Mouse (Mus musculus) neural tube, embryonic 13.5 days (tissue): ENCODE measurements at regions not wholly inside any gene's neighbourhood (a gene's known extent, or its start where the extent isn't known, plus 50 kb on each side); places are given as distances from the start of the nearest gene placed in this dataset.
A peak's percentile ranks its signal among the peaks of the same experiment; 100 is the strongest.

Source experiments
- ATAC-seq: fragments of 200-750 bp; cut with Nextera tagmentation; 2 replicates; pipeline ENCODE4 v1.8.0; 2017; ENCODE audit warnings: low read depth, mild to moderate bottlenecking, moderate TSS enrichment, moderate library complexity
- H3K27ac ChIP-seq: fragments of 300-500 bp; sonication (generic); replicated peaks from 2 replicates; pipeline ENCODE4 v1.5.1; 2015; ENCODE audit warnings: moderate library complexity, mild to moderate bottlenecking, inconsistent platforms
- H3K27me3 ChIP-seq: fragments of 300-500 bp; sonication (generic); 2 replicates; pipeline ENCODE4 v1.6.1; 2015; ENCODE audit warnings: mild to moderate bottlenecking, inconsistent platforms
- H3K36me3 ChIP-seq: fragments of 300-500 bp; sonication (generic); 2 replicates; pipeline ENCODE4 v1.6.1; 2015; ENCODE audit warnings: mild to moderate bottlenecking, inconsistent platforms
- H3K4me1 ChIP-seq: fragments of 300-500 bp; sonication (generic); replicated peaks from 2 replicates; pipeline ENCODE4 v1.6.1; 2015; ENCODE audit warnings: inconsistent platforms
- H3K4me2 ChIP-seq: fragments of 300-500 bp; sonication (generic); 2 replicates; pipeline ENCODE4 v1.6.1; 2015; ENCODE audit warnings: inconsistent platforms, mild to moderate bottlenecking, moderate library complexity
- H3K4me3 ChIP-seq: fragments of 300-500 bp; sonication (generic); 2 replicates; pipeline ENCODE4 v1.5.1; 2015; ENCODE audit warnings: mild to moderate bottlenecking, inconsistent platforms
- H3K9ac ChIP-seq: fragments of 300-500 bp; sonication (generic); 2 replicates; pipeline ENCODE4 v1.6.1; 2015; ENCODE audit warnings: moderate library complexity, mild to moderate bottlenecking, inconsistent platforms
- H3K9me3 ChIP-seq: fragments of 300-500 bp; sonication (generic); 2 replicates; pipeline ENCODE4 v1.6.1; 2016; ENCODE audit warnings: inconsistent platforms
- WGBS: fragments of 180-500 bp; shearing (Covaris S2); methylation state at CpG from one replicate; pipeline ENCODE4 v1.1.7; 2015; 5-methylcytosine and 5-hydroxymethylcytosine counted together

GRCm38 (mm10) chrX:11437151-11437944 lies 109.7 kb downstream of the H2al1j start:
- H3K9me3 ChIP-seq, result no peaks in the 10 kb centered on the region
- H3K4me1 ChIP-seq, result peaks cover 33% of the 10 kb centered on the region
- peaks cover 8% of the 10 kb centered on the region; the same call in 1 of the 2 replicates for H3K27me3 ChIP-seq
- no peak overlapping the region for H3K9ac ChIP-seq
- ATAC-seq, result peak; percentile 52; the same call in 1 of the 2 replicates
- no peaks in the 10 kb centered on the region for H3K36me3 ChIP-seq
- H3K27ac ChIP-seq, result peak overlapping the region; percentile 46; the same call in 1 of the 2 replicates
- 48% methylated on average over 12 of the region's 12 CpGs for WGBS
- no peak overlapping the region for H3K4me3 ChIP-seq
- H3K4me2 ChIP-seq, result no peak overlapping the region

GRCm38 (mm10) chrX:11443543-11443942 lies 115.9 kb downstream of the H2al1j start:
- Histone ChIP-seq H3K27me3 (peaks cover 7% of the 10 kb centered on the region; the same call in 1 of the 2 replicates), H3K4me3 (no peak overlapping the region), H3K36me3 (no peaks in the 10 kb centered on the region), H3K4me1 (peaks cover 8% of the 10 kb centered on the region), H3K27ac (no peak overlapping the region), H3K9me3 (no peaks in the 10 kb centered on the region), H3K9ac (no peak overlapping the region), H3K4me2 (no peak overlapping the region)
- 63% methylated on average over 7 of the region's 7 CpGs for WGBS
- no peak for ATAC-seq

GRCm38 (mm10) chrX:11444261-11444725 lies 116.7 kb downstream of the H2al1j start:
- Histone ChIP-seq H3K27ac (no peak overlapping the region), H3K9me3 (no peaks in the 10 kb centered on the region), H3K27me3 (peaks cover 7% of the 10 kb centered on the region; the same call in 1 of the 2 replicates), H3K4me3 (no peak overlapping the region), H3K4me1 (peaks cover 8% of the 10 kb centered on the region), H3K9ac (no peak overlapping the region), H3K4me2 (no peak overlapping the region), H3K36me3 (no peaks in the 10 kb centered on the region)
- ATAC-seq, result no peak
- WGBS, result 74% methylated on average over 10 of the region's 10 CpGs

- H3K4me2 ChIP-seq, result no peak overlapping the region
- H3K9me3 ChIP-seq, result no peaks in the 10 kb centered on the region
- WGBS, result 81% methylated on average over 4 of the region's 4 CpGs
- no peak for ATAC-seq
- H3K36me3 ChIP-seq, result no peaks in the 10 kb centered on the region
- H3K4me1 ChIP-seq, result peaks cover 4% of the 10 kb centered on the region
- H3K9ac ChIP-seq, result no peak overlapping the region
- H3K4me3 ChIP-seq, result no peak overlapping the region
- peaks cover 12% of the 10 kb centered on the region for H3K27me3 ChIP-seq
- H3K27ac ChIP-seq, result no peak overlapping the region
These were observed 121.1 kb downstream of the H2al1j start for GRCm38 (mm10) chrX:11448711-11449110.

GRCm38 (mm10) chrX:11458521-11458920 lies 130.9 kb downstream of the H2al1j start:
- H3K27ac ChIP-seq, result no peak overlapping the region
- peaks cover 2% of the 10 kb centered on the region; the same call in 1 of the 2 replicates for H3K27me3 ChIP-seq
- H3K4me1 ChIP-seq, result no peaks in the 10 kb centered on the region
- H3K36me3 ChIP-seq, result no peaks in the 10 kb centered on the region
- H3K4me3 ChIP-seq, result no peak overlapping the region
- no peak for ATAC-seq
- H3K4me2 ChIP-seq, result no peak overlapping the region
- H3K9ac ChIP-seq, result no peak overlapping the region
- WGBS, result 52% methylated on average over 4 of the region's 4 CpGs
- H3K9me3 ChIP-seq, result no peaks in the 10 kb centered on the region

GRCm38 (mm10) chrX:11463955-11464511 lies 136.4 kb downstream of the H2al1j start:
- H3K4me2 ChIP-seq, result no peak overlapping the region
- H3K9ac ChIP-seq, result no peak overlapping the region
- no peak for ATAC-seq
- H3K27me3 ChIP-seq, result 0 out of 2 replicates have a peak, but pooled peaks cover 4% of the 10 kb centered on the region
- H3K36me3 ChIP-seq, result no peaks in the 10 kb centered on the region
- 60% methylated on average over 3 of the region's 3 CpGs for WGBS
- H3K4me1 ChIP-seq, result no peaks in the 10 kb centered on the region
- no peak overlapping the region for H3K4me3 ChIP-seq
- no peak overlapping the region for H3K27ac ChIP-seq
- no peaks in the 10 kb centered on the region for H3K9me3 ChIP-seq

- no peak for ATAC-seq
- Histone ChIP-seq H3K4me1 (no peaks in the 10 kb centered on the region), H3K27ac (no peak overlapping the region), H3K9ac (no peak overlapping the region), H3K4me3 (no peak overlapping the region), H3K9me3 (no peaks in the 10 kb centered on the region), H3K4me2 (no peak overlapping the region), H3K27me3 (0 out of 2 replicates have a peak, but pooled peaks cover 8% of the 10 kb centered on the region), H3K36me3 (no peaks in the 10 kb centered on the region)
- 45% methylated on average over 4 of the region's 4 CpGs for WGBS
These were observed 138.6 kb downstream of the H2al1j start for GRCm38 (mm10) chrX:11466191-11466590.

GRCm38 (mm10) chrX:11479696-11480339 lies 152.2 kb downstream of the H2al1j start:
- Histone ChIP-seq H3K4me1 (peaks cover 9% of the 10 kb centered on the region), H3K4me2 (0 out of 2 replicates have a peak overlapping the region, but pooled peaks have one; percentile 0), H3K9me3 (no peaks in the 10 kb centered on the region), H3K27me3 (peaks cover 6% of the 10 kb centered on the region), H3K9ac (no peak overlapping the region), H3K27ac (no peak overlapping the region), H3K36me3 (no peaks in the 10 kb centered on the region), H3K4me3 (no peak overlapping the region)
- 38% methylated on average over 16 of the region's 16 CpGs for WGBS
- ATAC-seq, result peak; percentile 40; the same call in 1 of the 2 replicates

GRCm38 (mm10) chrX:11482141-11482540 lies 154.5 kb downstream of the H2al1j start:
- ATAC-seq, result no peak
- H3K27ac ChIP-seq, result no peak overlapping the region
- no peak overlapping the region for H3K9ac ChIP-seq
- no peaks in the 10 kb centered on the region for H3K9me3 ChIP-seq
- no peak overlapping the region for H3K4me2 ChIP-seq
- H3K4me1 ChIP-seq, result peaks cover 15% of the 10 kb centered on the region
- H3K36me3 ChIP-seq, result no peaks in the 10 kb centered on the region
- no peak overlapping the region for H3K4me3 ChIP-seq
- H3K27me3 ChIP-seq, result peaks cover 7% of the 10 kb centered on the region
- 65% methylated on average over 7 of the region's 7 CpGs for WGBS

- 53% methylated on average over 2 of the region's 2 CpGs for WGBS
- Histone ChIP-seq H3K4me1 (peaks cover 24% of the 10 kb centered on the region), H3K4me2 (no peak overlapping the region), H3K4me3 (no peak overlapping the region), H3K27me3 (peaks cover 9% of the 10 kb centered on the region; the same call in 1 of the 2 replicates), H3K36me3 (no peaks in the 10 kb centered on the region), H3K27ac (no peak overlapping the region), H3K9me3 (no peaks in the 10 kb centered on the region), H3K9ac (no peak overlapping the region)
- ATAC-seq, result no peak
These were observed 159.0 kb downstream of the H2al1j start for GRCm38 (mm10) chrX:11486588-11486987.

GRCm38 (mm10) chrX:11487876-11488275 lies 160.3 kb downstream of the H2al1j start:
- H3K9me3 ChIP-seq, result no peaks in the 10 kb centered on the region

GRCm38 (mm10) chrX:11490146-11490693 lies 162.6 kb downstream of the H2al1j start:
- 40% methylated on average over 5 of the region's 5 CpGs for WGBS

More at GRCm38 (mm10) chrX:11487876-11488275, 160.3 kb downstream of the H2al1j start:
- Histone ChIP-seq H3K4me1 (peaks cover 33% of the 10 kb centered on the region), H3K36me3 (no peaks in the 10 kb centered on the region), H3K4me2 (no peak overlapping the region), H3K27ac (no peak overlapping the region), H3K4me3 (no peak overlapping the region), H3K27me3 (0 out of 2 replicates have a peak, but pooled peaks cover 9% of the 10 kb centered on the region), H3K9ac (no peak overlapping the region)
- ATAC-seq, result no peak
- WGBS, result 57% methylated on average over 5 of the region's 5 CpGs

More at GRCm38 (mm10) chrX:11490146-11490693, 162.6 kb downstream of the H2al1j start:
- Histone ChIP-seq H3K27me3 (0 out of 2 replicates have a peak, but pooled peaks cover 9% of the 10 kb centered on the region), H3K36me3 (no peaks in the 10 kb centered on the region), H3K9ac (no peak overlapping the region), H3K4me1 (peaks cover 47% of the 10 kb centered on the region), H3K9me3 (no peaks in the 10 kb centered on the region), H3K4me2 (no peak overlapping the region), H3K4me3 (no peak overlapping the region), H3K27ac (no peak overlapping the region)
- no peak for ATAC-seq
